Comparison of ENCODE assay signal across 27 mouse cellular contexts in genomic region chr16:65916831-65917230, GRCm38 (mm10).
DNase-seq lines count a peak whose midpoint lies in the region; ATAC-seq and TF ChIP-seq lines count a peak whose summit lies in the region.
"Had no signal": no experiment of that assay in that cellular context is flagged by ENCODE, and none has a peak within 500 bp of the region (broad histone marks: within the 10 kb centered on the region; RNA-seq: fewer than 3 reads in every experiment).

No protein-coding gene starts in this region.

- DNase-seq in embryonic facial prominence, embryonic 11.5 days (ENCODE audit: low spot score) = peak; percentile 2
- DNase-seq in embryonic facial prominence, embryonic 10.5 days (ENCODE audit: low spot score) = no peak
- DNase-seq in kidney, adult 9 months = no peak
- peak; percentile 8 for DNase-seq in limb, embryonic 14.5 days (ENCODE audit: low spot score)
- DNase-seq in limb, embryonic 10.5 days (ENCODE audit: low spot score) = no peak
- DNase-seq: adrenal gland, adult 8-10 months; adrenal gland, postnatal 14 days; adrenal gland, postnatal 36 days; B cell, adult 2 months; cerebellum, adult 11-12 months; cerebellum, adult 2 months; cerebellum, adult 9-10 months; cerebellum, postnatal 10 days; cerebellum, postnatal 25 days had no signal

- H3K9me3 ChIP-seq in embryonic facial prominence, embryonic 11.5 days (replicated peaks; ENCODE audit: control insufficient read depth, low read length) = no peaks in the 10 kb centered on the region
- no peaks in the 10 kb centered on the region for H3K9me3 ChIP-seq in embryonic facial prominence, embryonic 10.5 days
- no peaks in the 10 kb centered on the region for H3K9me3 ChIP-seq in kidney, embryonic 15.5 days (replicated peaks)
- H3K9me3 ChIP-seq in limb, embryonic 14.5 days (ENCODE audit: control insufficient read depth, low read length) = no peaks in the 10 kb centered on the region
- no peaks in the 10 kb centered on the region for H3K9me3 ChIP-seq in limb, embryonic 10.5 days (replicated peaks)
- H3K9me3 ChIP-seq: embryonic facial prominence, embryonic 12.5 days; embryonic facial prominence, embryonic 15.5 days; forebrain, embryonic 10.5 days; forebrain, embryonic 12.5 days had no signal

- no peak overlapping the region for H3K27ac ChIP-seq in embryonic facial prominence, embryonic 11.5 days (replicated peaks; ENCODE audit: low read depth, low read length)
- no peak overlapping the region for H3K27ac ChIP-seq in embryonic facial prominence, embryonic 10.5 days (replicated peaks)
- H3K27ac ChIP-seq in kidney, embryonic 15.5 days = no peak overlapping the region
- no peak overlapping the region for H3K27ac ChIP-seq in limb, embryonic 14.5 days (replicated peaks; ENCODE audit: low read depth, low read length)
- H3K27ac ChIP-seq in limb, embryonic 10.5 days = no peak overlapping the region
- H3K27ac ChIP-seq: embryonic facial prominence, embryonic 12.5 days; embryonic facial prominence, embryonic 15.5 days; forebrain, embryonic 10.5 days; forebrain, embryonic 12.5 days had no signal

- H3K4me3 ChIP-seq in embryonic facial prominence, embryonic 11.5 days (ENCODE audit: low read depth, low read length) = no peak overlapping the region
- no peak overlapping the region for H3K4me3 ChIP-seq in embryonic facial prominence, embryonic 10.5 days
- no peak overlapping the region for H3K4me3 ChIP-seq in kidney, embryonic 15.5 days (replicated peaks)
- H3K4me3 ChIP-seq in limb, embryonic 14.5 days (replicated peaks; ENCODE audit: low read length) = no peak overlapping the region
- no peak overlapping the region for H3K4me3 ChIP-seq in limb, embryonic 10.5 days
- H3K4me3 ChIP-seq: embryonic facial prominence, embryonic 12.5 days; embryonic facial prominence, embryonic 15.5 days; erythroblast, embryonic 14.5 days; forebrain, embryonic 10.5 days; forebrain, embryonic 12.5 days had no signal

- H3K4me1 ChIP-seq in embryonic facial prominence, embryonic 11.5 days (ENCODE audit: control insufficient read depth, insufficient read depth, low read length) = no peaks in the 10 kb centered on the region
- H3K4me1 ChIP-seq in embryonic facial prominence, embryonic 10.5 days = no peaks in the 10 kb centered on the region
- no peaks in the 10 kb centered on the region for H3K4me1 ChIP-seq in kidney, embryonic 15.5 days
- no peaks in the 10 kb centered on the region for H3K4me1 ChIP-seq in limb, embryonic 14.5 days (ENCODE audit: control insufficient read depth, insufficient read depth, low read length)
- H3K4me1 ChIP-seq in limb, embryonic 10.5 days = no peaks in the 10 kb centered on the region
- H3K4me1 ChIP-seq: embryonic facial prominence, embryonic 12.5 days; embryonic facial prominence, embryonic 15.5 days; forebrain, embryonic 10.5 days; forebrain, embryonic 12.5 days had no signal

- no peaks in the 10 kb centered on the region for H3K36me3 ChIP-seq in embryonic facial prominence, embryonic 11.5 days (replicated peaks; ENCODE audit: control insufficient read depth, insufficient read depth, low read depth, low read length)
- H3K36me3 ChIP-seq in embryonic facial prominence, embryonic 10.5 days (replicated peaks) = no peaks in the 10 kb centered on the region
- no peaks in the 10 kb centered on the region for H3K36me3 ChIP-seq in kidney, embryonic 15.5 days
- H3K36me3 ChIP-seq in limb, embryonic 14.5 days (ENCODE audit: control insufficient read depth, insufficient read depth, low read length) = no peaks in the 10 kb centered on the region
- no peaks in the 10 kb centered on the region for H3K36me3 ChIP-seq in limb, embryonic 10.5 days
- H3K36me3 ChIP-seq: embryonic facial prominence, embryonic 12.5 days; embryonic facial prominence, embryonic 15.5 days; forebrain, embryonic 10.5 days; forebrain, embryonic 12.5 days; G1E had no signal

- H3K9ac ChIP-seq in embryonic facial prominence, embryonic 11.5 days (replicated peaks; ENCODE audit: low read length) = no peak overlapping the region
- no peak overlapping the region for H3K9ac ChIP-seq in kidney, embryonic 15.5 days
- H3K9ac ChIP-seq in limb, embryonic 14.5 days (ENCODE audit: low read depth, low read length, severe bottlenecking) = no peak overlapping the region
- H3K9ac ChIP-seq: embryonic facial prominence, embryonic 12.5 days; embryonic facial prominence, embryonic 15.5 days; forebrain, embryonic 12.5 days had no signal

- ATAC-seq in embryonic facial prominence, embryonic 11.5 days (replicated peaks; ENCODE audit: insufficient number of reproducible peaks, low FRiP score, low TSS enrichment, low read depth) = no peak
- 0 out of 2 replicates have a peak, but pooled peaks have one; percentile 46 for ATAC-seq in kidney, embryonic 15.5 days (replicated peaks; ENCODE audit: low FRiP score)
- ATAC-seq in limb, embryonic 14.5 days (ENCODE audit: low FRiP score, low read depth) = peak; percentile 55; the same call in 1 of the 2 replicates
- ATAC-seq: activated CD4-positive, CD25-positive, alpha-beta regulatory T cell, adult 4 months; CD4-positive, CD25-positive, alpha-beta regulatory T cell, adult 4 months; forebrain, embryonic 14.5 days; forebrain, embryonic 16.5 days; Patski had no signal

- WGBS in embryonic facial prominence, embryonic 11.5 days = 54% methylated on average over 7 of the region's 7 CpGs
- 61% methylated on average over 7 of the region's 7 CpGs for WGBS in embryonic facial prominence, embryonic 10.5 days
- WGBS in kidney, embryonic 15.5 days = 50% methylated on average over 7 of the region's 7 CpGs
- WGBS in limb, embryonic 14.5 days = 64% methylated on average over 7 of the region's 7 CpGs
- WGBS in limb, embryonic 10.5 days = 79% methylated on average over 7 of the region's 7 CpGs

- H3K4me2 ChIP-seq in embryonic facial prominence, embryonic 11.5 days (ENCODE audit: low read depth, low read length) = no peak overlapping the region
- H3K4me2 ChIP-seq in kidney, embryonic 15.5 days = no peak overlapping the region
- no peak overlapping the region for H3K4me2 ChIP-seq in limb, embryonic 14.5 days (replicated peaks; ENCODE audit: low read depth, low read length, severe bottlenecking)
- H3K4me2 ChIP-seq: embryonic facial prominence, embryonic 12.5 days; embryonic facial prominence, embryonic 15.5 days; forebrain, embryonic 12.5 days had no signal

- no peak for TF ChIP-seq POLR2A in limb, embryonic 14.5 days (IDR thresholded peaks at IDR 0.05; ENCODE audit: borderline replicate concordance, extremely low read depth, insufficient read depth, insufficient read length)

- no peaks in the 10 kb centered on the region for H3K27me3 ChIP-seq in embryonic facial prominence, embryonic 11.5 days (ENCODE audit: control insufficient read depth, insufficient read depth, low read length)
- H3K27me3 ChIP-seq in embryonic facial prominence, embryonic 10.5 days (replicated peaks; ENCODE audit: low read depth, poor library complexity, severe bottlenecking) = no peaks in the 10 kb centered on the region
- H3K27me3 ChIP-seq in kidney, embryonic 15.5 days = no peaks in the 10 kb centered on the region
- no peaks in the 10 kb centered on the region for H3K27me3 ChIP-seq in limb, embryonic 14.5 days (ENCODE audit: control insufficient read depth, insufficient read depth, low read length)
- H3K27me3 ChIP-seq in limb, embryonic 10.5 days (ENCODE audit: low read depth, poor library complexity, severe bottlenecking) = no peaks in the 10 kb centered on the region
- H3K27me3 ChIP-seq: CH12.LX; embryonic facial prominence, embryonic 12.5 days; embryonic facial prominence, embryonic 15.5 days; forebrain, embryonic 12.5 days had no signal

Comparison
In these comparisons a context has a peak if more than half of its experiments do, and no peak if none do; other contexts are left out.
1. DNase-seq: peak in embryonic facial prominence, embryonic 11.5 days (single experiment) and limb, embryonic 14.5 days (single experiment); none in embryonic facial prominence, embryonic 10.5 days (single experiment), kidney, adult 9 months (single experiment) and limb, embryonic 10.5 days (single experiment).